Mouse (Mus musculus) stomach, postnatal 0 days (tissue): ENCODE data around the gene Wdr78. TPM values are rescaled to one million over a fixed set of nuclear protein-coding genes. Genes with fewer than 3 reads are reported as not detected.

Experiments
- ATAC-seq: fragments of 200-750 bp; cut with Nextera tagmentation; 2 replicates; pipeline ENCODE4 v1.8.0; 2017; ENCODE audit not compliant: low FRiP score, low TSS enrichment
- DNase-seq: peaks from one replicate; pipeline ENCODE4 v3.0.0-alpha.2; 2016; ENCODE audit warnings: low spot score
- H3K27ac ChIP-seq: fragments of 300-500 bp; sonication (generic); replicated peaks from 2 replicates; pipeline ENCODE4 v1.5.1; 2014; ENCODE audit warnings: mild to moderate bottlenecking, control low read depth
- H3K27me3 ChIP-seq: fragments of 300-500 bp; sonication (generic); 2 replicates; pipeline ENCODE4 v1.6.1; 2014; ENCODE audit warnings: low read length; ENCODE audit not compliant: control insufficient read depth, insufficient read depth
- H3K36me3 ChIP-seq: fragments of 300-500 bp; sonication (generic); 2 replicates; pipeline ENCODE4 v1.6.1; 2014; ENCODE audit warnings: low read length, mixed read lengths; ENCODE audit not compliant: control insufficient read depth, insufficient read depth
- H3K4me1 ChIP-seq: fragments of 300-500 bp; sonication (generic); replicated peaks from 2 replicates; pipeline ENCODE4 v1.6.1; 2014; ENCODE audit warnings: antibody characterized with exemption; ENCODE audit not compliant: control insufficient read depth, insufficient read depth
- H3K4me2 ChIP-seq: fragments of 300-500 bp; sonication (generic); replicated peaks from 2 replicates; pipeline ENCODE4 v1.6.1; 2014; ENCODE audit warnings: low read depth, mild to moderate bottlenecking, control low read depth, moderate library complexity
- H3K4me3 ChIP-seq: fragments of 300-500 bp; sonication (generic); 2 replicates; pipeline ENCODE4 v1.5.1; 2014; ENCODE audit warnings: low read depth, low read length, control low read depth
- H3K9ac ChIP-seq: fragments of 300-500 bp; sonication (generic); 2 replicates; pipeline ENCODE4 v1.6.1; 2014; ENCODE audit warnings: mild to moderate bottlenecking, low read length, control low read depth, mixed read lengths
- H3K9me3 ChIP-seq: fragments of 300-500 bp; sonication (generic); 2 replicates; pipeline ENCODE4 v1.6.1; 2016; ENCODE audit warnings: low read length; ENCODE audit not compliant: control insufficient read depth
- CTCF ChIP-seq: IDR thresholded peaks from 2 replicates; pipeline ENCODE4 v1.5.1; 2016; ENCODE audit warnings: antibody characterized with exemption, low read depth, mild to moderate bottlenecking, moderate library complexity
- EP300 ChIP-seq: optimal IDR thresholded peaks from 2 replicates; pipeline ENCODE3; 2016; ENCODE audit warnings: antibody characterized with exemption
- WGBS: fragments of 180-500 bp; shearing (Covaris S2); extraction: QIAGEN DNeasy Blood & Tissue Kit; methylation state at CpG from one replicate; pipeline ENCODE4 v1.1.7; 2014; 5-methylcytosine and 5-hydroxymethylcytosine counted together
- polyA plus RNA-seq: library from polyadenylated mRNA; unstranded; fragments of >200 nt; fragmentation: Nextera tagmentation; extraction: Ambion mirVana; gene quantifications from 2 replicates; pipeline ENCODE4 v1.2.1, GENCODE M21; 2015

Wdr78 gene
- polyA plus RNA-seq, 1 experiment from 2014 or later: 0.25 TPM

DNA sequence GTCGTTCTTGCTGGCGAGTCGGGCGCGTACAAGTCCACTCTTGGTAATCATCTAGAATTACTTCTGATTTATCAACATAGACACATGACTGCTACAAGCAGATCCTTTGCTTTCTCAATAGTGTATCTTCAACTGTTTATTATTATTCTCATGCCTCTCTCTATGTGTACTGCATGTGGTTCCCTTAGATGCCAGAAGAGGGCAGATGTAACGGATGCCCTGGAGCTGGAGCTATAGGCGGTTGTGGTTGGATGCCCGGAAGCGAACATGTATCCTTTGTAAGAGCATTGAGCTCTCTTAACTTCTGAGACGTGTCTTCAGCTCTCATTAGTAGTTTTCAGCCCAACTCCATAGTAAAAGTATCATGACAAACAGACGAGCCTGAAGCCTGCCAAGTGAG, 71.4 kb downstream of the Wdr78 start:
- no peak overlapping the region for H3K4me3 ChIP-seq
- DNase-seq: no peak
- no peak for ATAC-seq

DNA sequence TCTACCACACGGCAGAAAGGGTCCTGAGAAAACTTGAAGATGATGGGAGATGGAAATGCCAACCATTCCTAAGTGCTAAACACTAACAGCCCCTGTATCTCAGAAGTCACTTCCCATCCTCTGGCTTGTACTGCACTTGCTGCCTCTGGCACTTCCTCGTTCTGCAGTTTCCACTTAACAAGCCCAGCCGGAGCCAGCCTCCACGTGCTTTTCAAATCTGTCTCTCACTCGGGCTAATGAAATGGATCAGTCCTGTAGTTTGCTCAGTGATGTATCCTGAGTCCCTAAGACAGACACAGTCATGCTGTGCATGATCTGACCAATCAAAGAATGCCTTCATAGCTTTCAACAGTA, 74.5 kb downstream of the Wdr78 start:
- H3K4me1 ChIP-seq: no peaks in the 10 kb centered on the region
- H3K9ac ChIP-seq: no peak overlapping the region
- no peak overlapping the region for H3K27ac ChIP-seq
- no peaks in the 10 kb centered on the region for H3K36me3 ChIP-seq
- no peak for ATAC-seq
- TF ChIP-seq CTCF (no peak), EP300 (no peak)
- no peaks in the 10 kb centered on the region for H3K9me3 ChIP-seq
- no peak for DNase-seq
- no peak overlapping the region for H3K4me3 ChIP-seq
- 68% methylated on average over 5 of the region's 5 CpGs for WGBS
- H3K4me2 ChIP-seq: no peak overlapping the region
- H3K27me3 ChIP-seq: no peaks in the 10 kb centered on the region

More for the DNA sequence above, 71.4 kb downstream of the Wdr78 start:
- WGBS: 93% methylated on average over 11 of the region's 11 CpGs
- Histone ChIP-seq H3K27ac (no peak overlapping the region), H3K4me1 (no peaks in the 10 kb centered on the region), H3K4me2 (no peak overlapping the region), H3K9me3 (no peaks in the 10 kb centered on the region), H3K9ac (no peak overlapping the region), H3K36me3 (no peaks in the 10 kb centered on the region), H3K27me3 (no peaks in the 10 kb centered on the region)
- peak; percentile 40 for TF ChIP-seq CTCF
- TF ChIP-seq EP300: no peak

DNA sequence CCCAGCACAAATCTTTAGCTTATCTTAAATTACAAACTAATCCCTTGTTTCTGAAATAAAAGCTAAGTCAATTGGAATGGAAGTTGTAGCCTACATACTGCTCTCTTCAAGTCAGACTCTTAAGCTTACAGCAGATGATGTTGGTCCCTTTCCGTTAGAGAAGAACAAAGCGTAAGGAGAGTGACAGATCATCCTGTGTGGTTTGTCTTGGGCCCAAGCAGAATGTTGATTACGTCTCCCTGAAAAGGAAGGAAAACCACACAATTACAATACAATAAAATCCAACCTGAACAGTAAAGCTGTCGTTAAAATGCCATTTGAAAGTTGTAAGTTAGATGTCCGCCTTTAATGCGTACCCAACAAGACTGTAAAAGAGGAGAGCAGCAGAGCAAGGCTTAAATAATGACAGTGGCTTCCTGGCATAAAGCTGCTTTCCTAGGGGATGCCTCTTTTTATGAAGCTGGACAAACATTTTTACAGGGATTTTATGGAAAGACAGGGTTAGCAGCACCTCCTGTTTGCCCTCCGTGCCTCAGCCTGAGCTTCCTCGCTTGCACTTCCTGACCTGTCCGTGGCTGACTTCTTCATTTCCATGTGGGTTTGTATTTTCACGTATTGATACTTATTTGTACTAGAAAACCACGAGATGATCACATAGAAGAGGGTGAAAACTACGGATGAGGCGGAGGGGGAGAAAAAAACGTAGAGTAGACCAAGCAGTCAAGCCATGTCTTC, 75.1 kb downstream of the Wdr78 start:
- no peak overlapping the region for H3K9ac ChIP-seq

DNA sequence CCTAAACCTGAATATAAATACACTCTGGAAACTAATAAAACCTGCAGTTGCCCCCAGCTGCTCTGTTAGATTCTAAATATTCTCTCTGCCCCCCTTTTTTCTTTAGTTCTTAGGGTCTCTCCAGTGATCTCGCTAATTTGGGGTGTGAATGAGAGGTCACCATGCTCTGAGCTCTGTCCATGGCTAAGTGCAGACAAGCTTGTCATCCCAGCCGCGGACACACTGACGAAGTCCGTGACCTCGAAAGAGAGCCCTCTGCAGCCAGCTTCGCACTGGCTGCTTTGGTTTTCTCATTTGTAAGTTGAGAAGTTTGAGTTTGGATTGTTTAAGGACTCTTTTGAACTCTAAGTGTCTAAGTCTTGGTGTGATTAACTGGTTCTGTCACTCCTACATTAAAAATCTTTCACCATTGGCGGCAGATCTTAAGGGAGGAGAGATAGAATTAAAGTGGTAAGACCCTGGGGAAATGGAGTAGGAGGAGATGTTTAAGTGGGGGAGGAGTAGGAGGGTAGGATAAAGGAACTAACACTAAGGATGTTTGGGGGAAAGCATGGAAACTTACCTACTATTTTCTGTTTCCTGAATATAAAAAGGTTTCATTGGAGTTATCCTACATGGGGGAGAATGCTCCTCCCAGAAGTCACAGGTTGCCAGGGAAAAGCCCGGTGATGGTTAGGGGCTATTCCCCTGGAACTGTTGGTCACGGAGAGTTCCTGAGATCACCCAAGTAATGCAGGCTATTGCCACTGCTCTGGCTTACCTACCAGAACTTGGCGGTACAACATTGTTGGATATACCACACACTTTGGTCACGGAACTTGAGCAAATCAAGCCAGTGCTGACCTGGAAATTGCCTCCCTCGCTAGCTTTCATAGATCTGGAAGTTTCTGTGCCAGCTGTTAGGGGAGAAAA, 85.9 kb downstream of the Wdr78 start:
- Histone ChIP-seq H3K36me3 (no peaks in the 10 kb centered on the region), H3K9ac (no peak overlapping the region), H3K27me3 (no peaks in the 10 kb centered on the region), H3K27ac (no peak overlapping the region), H3K4me2 (no peak overlapping the region), H3K4me1 (no peaks in the 10 kb centered on the region), H3K9me3 (no peaks in the 10 kb centered on the region), H3K4me3 (no peak overlapping the region)
- TF ChIP-seq CTCF (no peak), EP300 (no peak)
- no peak for ATAC-seq
- WGBS: 61% methylated on average over 13 of the region's 13 CpGs
- DNase-seq: no peak

More for the DNA sequence above, 75.1 kb downstream of the Wdr78 start:
- Histone ChIP-seq H3K4me2 (no peak overlapping the region), H3K27me3 (no peaks in the 10 kb centered on the region), H3K4me3 (no peak overlapping the region), H3K9me3 (no peaks in the 10 kb centered on the region), H3K27ac (no peak overlapping the region), H3K4me1 (no peaks in the 10 kb centered on the region), H3K36me3 (no peaks in the 10 kb centered on the region)
- ATAC-seq (no peak), DNase-seq (no peak)
- 84% methylated on average over 14 of the region's 14 CpGs for WGBS
- TF ChIP-seq EP300 (no peak), CTCF (no peak)

DNA sequence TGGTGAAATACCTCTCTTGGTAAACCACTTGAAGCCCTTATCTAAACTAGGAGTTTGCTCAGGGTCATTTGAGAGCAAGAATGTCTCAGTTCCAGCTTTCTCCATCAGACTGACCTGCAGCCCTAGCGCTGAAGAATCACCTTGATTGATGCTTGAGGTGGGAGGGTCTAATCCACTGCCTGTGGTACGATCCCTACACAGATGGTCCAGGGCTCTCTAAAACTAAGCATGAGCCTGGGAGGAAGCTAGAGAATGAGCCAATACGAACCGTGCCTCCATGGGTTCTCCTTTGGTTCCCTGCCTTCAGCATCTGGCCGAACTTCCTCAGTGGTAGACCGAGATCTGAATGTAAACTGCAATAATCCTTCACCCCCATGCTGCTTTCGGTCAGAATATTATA, 86.6 kb downstream of the Wdr78 start:
- Histone ChIP-seq H3K36me3 (no peaks in the 10 kb centered on the region), H3K9ac (no peak overlapping the region), H3K27me3 (no peaks in the 10 kb centered on the region), H3K4me1 (no peaks in the 10 kb centered on the region), H3K4me2 (no peak overlapping the region), H3K4me3 (no peak overlapping the region), H3K27ac (no peak overlapping the region), H3K9me3 (no peaks in the 10 kb centered on the region)
- 59% methylated on average over 7 of the region's 7 CpGs for WGBS
- DNase-seq (no peak), ATAC-seq (no peak)
- no peak for TF ChIP-seq CTCF
- TF ChIP-seq EP300: no peak

DNA sequence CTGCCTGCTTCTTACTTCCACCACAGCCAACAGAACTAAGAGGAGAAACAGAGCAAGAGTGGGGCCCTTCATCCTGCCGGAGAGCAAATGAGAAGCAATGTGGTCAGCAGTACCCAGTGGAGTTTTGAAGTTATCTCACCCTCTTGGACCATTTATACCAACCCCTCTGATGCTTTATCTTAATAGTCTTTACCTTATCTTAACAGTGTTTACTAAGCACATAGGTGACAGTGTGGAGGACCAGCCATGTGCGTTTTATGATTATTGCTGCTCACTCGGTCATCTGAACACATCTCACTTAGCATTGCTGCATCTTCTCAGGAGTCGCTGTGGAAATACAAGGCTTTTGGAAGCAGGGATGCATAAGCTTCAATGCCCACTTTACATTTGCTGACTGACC, 87.7 kb downstream of the Wdr78 start, which contains the start of gene Insl5:
Gene Insl5 (minus strand): TSS at position 222 of the 400 bp plus-strand sequence.
- 71% methylated on average over 4 of the region's 4 CpGs for WGBS
- no peak within 1 kb of the TSS for H3K27ac ChIP-seq
- DNase-seq (no peak), ATAC-seq (no peak)
- H3K36me3 ChIP-seq: no peaks in the 10 kb centered on the region
- no peak within 1 kb of the TSS for H3K4me2 ChIP-seq
- no peaks in the 10 kb centered on the region for H3K4me1 ChIP-seq
- TF ChIP-seq CTCF: no peak
- no peak for TF ChIP-seq EP300
- H3K27me3 ChIP-seq: no peaks in the 10 kb centered on the region
- no peaks in the 10 kb centered on the region for H3K9me3 ChIP-seq
- no peak within 1 kb of the TSS for H3K9ac ChIP-seq
- no peak within 1 kb of the TSS for H3K4me3 ChIP-seq
